Mouse (Mus musculus) heart, postnatal 0 days (tissue): ENCODE data around the gene Ttc9b. TPM values are rescaled to one million over a fixed set of nuclear protein-coding genes. Genes with fewer than 3 reads are reported as not detected.

ENCODE experiments used
- ATAC-seq: fragments of 200-750 bp; cut with Nextera tagmentation; 2 replicates; pipeline ENCODE4 v1.8.0; 2017; ENCODE audit warnings: low read depth, moderate number of reproducible peaks, moderate library complexity; ENCODE audit not compliant: insufficient read depth
- DNase-seq: peaks from one replicate; pipeline ENCODE4 v3.0.0-alpha.2; 2016; ENCODE audit warnings: low spot score
- H3K27ac ChIP-seq: fragments of 300-500 bp; sonication (generic); 2 replicates; pipeline ENCODE4 v1.5.1; 2014; ENCODE audit warnings: low read depth, mild to moderate bottlenecking
- H3K27me3 ChIP-seq: fragments of 300-500 bp; sonication (generic); 2 replicates; pipeline ENCODE4 v1.6.1; 2014; ENCODE audit warnings: low read length, mixed read lengths; ENCODE audit not compliant: control insufficient read depth, insufficient read depth
- H3K36me3 ChIP-seq: fragments of 300-500 bp; sonication (generic); replicated peaks from 2 replicates; pipeline ENCODE4 v1.6.1; 2014; ENCODE audit warnings: low read length, mixed read lengths; ENCODE audit not compliant: control insufficient read depth, insufficient read depth
- H3K4me1 ChIP-seq: fragments of 300-500 bp; sonication (generic); 2 replicates; pipeline ENCODE4 v1.6.1; 2014; ENCODE audit warnings: antibody characterized with exemption; ENCODE audit not compliant: control insufficient read depth, insufficient read depth
- H3K4me2 ChIP-seq: fragments of 300-500 bp; sonication (generic); 2 replicates; pipeline ENCODE4 v1.6.1; 2014; ENCODE audit warnings: low read depth, mild to moderate bottlenecking, low read length, moderate library complexity
- H3K4me3 ChIP-seq: fragments of 300-500 bp; sonication (generic); 2 replicates; pipeline ENCODE4 v1.5.1; 2014; ENCODE audit warnings: low read depth, low read length
- H3K9ac ChIP-seq: fragments of 300-500 bp; sonication (generic); replicated peaks from 2 replicates; pipeline ENCODE4 v1.6.1; 2014; ENCODE audit warnings: low read depth, low read length, mixed read lengths
- H3K9me3 ChIP-seq: fragments of 300-500 bp; sonication (generic); replicated peaks from 2 replicates; pipeline ENCODE4 v1.6.1; 2016; ENCODE audit warnings: low read length; ENCODE audit not compliant: control insufficient read depth
- CTCF ChIP-seq: IDR thresholded peaks from 2 replicates; pipeline ENCODE4 v1.5.1; 2016; ENCODE audit warnings: antibody characterized with exemption, control low read depth, low read depth
- EP300 ChIP-seq: IDR thresholded peaks from 2 replicates; pipeline ENCODE4 v1.6.1; 2016; ENCODE audit warnings: antibody characterized with exemption, low read depth
- WGBS: fragments of 180-500 bp; shearing (Covaris S2); extraction: QIAGEN DNeasy Blood & Tissue Kit; methylation state at CpG from one replicate; pipeline ENCODE4 v1.1.7; 2014; 5-methylcytosine and 5-hydroxymethylcytosine counted together
- polyA plus RNA-seq: library from polyadenylated mRNA; unstranded; fragments of >200 nt; fragmentation: Nextera tagmentation; extraction: Ambion mirVana; gene quantifications from 2 replicates; pipeline ENCODE4 v1.2.1, GENCODE M21; 2015
- total RNA-seq: library from RNA; depleted of rRNA; stranded (reverse); fragments of >200 nt; gene quantifications from 2 replicates; pipeline ENCODE4 v1.2.3, GENCODE M21; 2014; ENCODE audit warnings: low replicate concordance; rRNA removed

Gene Ttc9b
- not detected in 2 replicates for total RNA-seq
- not detected in 2 replicates for polyA plus RNA-seq

- peak; percentile 42 for ATAC-seq
- Histone ChIP-seq H3K4me2 (no peak within 1 kb of the TSS), H3K27ac (no peak within 1 kb of the TSS), H3K4me1 (no peaks in the 10 kb centered on the region), H3K36me3 (peaks cover 9% of the 10 kb centered on the region), H3K27me3 (peaks cover 76% of the 10 kb centered on the region), H3K9me3 (no peaks in the 10 kb centered on the region), H3K4me3 (0 out of 2 replicates have a peak within 1 kb of the TSS, but pooled peaks have one; percentile 9), H3K9ac (no peak within 1 kb of the TSS)
- 4% methylated on average over 55 of the region's 62 CpGs for WGBS
- DNase-seq, result no peak
- TF ChIP-seq CTCF, result no peak
- no peak for TF ChIP-seq EP300
Observed at GRCm38 (mm10) chr7:27653681-27654437, at the start of gene Ttc9b. TSS of gene Ttc9b (plus strand) at chr7:27653915.

- Histone ChIP-seq H3K4me3 (no peak overlapping the region), H3K27ac (peak overlapping the region; percentile 78), H3K4me2 (no peak overlapping the region), H3K36me3 (peaks cover 13% of the 10 kb centered on the region), H3K9ac (no peak overlapping the region), H3K9me3 (no peaks in the 10 kb centered on the region), H3K4me1 (peaks cover 68% of the 10 kb centered on the region), H3K27me3 (no peaks in the 10 kb centered on the region)
- WGBS, result 48% methylated on average over 5 of the region's 5 CpGs
- ATAC-seq (no peak), DNase-seq (no peak)
- TF ChIP-seq CTCF, result no peak
- TF ChIP-seq EP300, result no peak
Observed at GRCm38 (mm10) chr7:27604661-27605348, 48.9 kb upstream of the Ttc9b start.

DNA sequence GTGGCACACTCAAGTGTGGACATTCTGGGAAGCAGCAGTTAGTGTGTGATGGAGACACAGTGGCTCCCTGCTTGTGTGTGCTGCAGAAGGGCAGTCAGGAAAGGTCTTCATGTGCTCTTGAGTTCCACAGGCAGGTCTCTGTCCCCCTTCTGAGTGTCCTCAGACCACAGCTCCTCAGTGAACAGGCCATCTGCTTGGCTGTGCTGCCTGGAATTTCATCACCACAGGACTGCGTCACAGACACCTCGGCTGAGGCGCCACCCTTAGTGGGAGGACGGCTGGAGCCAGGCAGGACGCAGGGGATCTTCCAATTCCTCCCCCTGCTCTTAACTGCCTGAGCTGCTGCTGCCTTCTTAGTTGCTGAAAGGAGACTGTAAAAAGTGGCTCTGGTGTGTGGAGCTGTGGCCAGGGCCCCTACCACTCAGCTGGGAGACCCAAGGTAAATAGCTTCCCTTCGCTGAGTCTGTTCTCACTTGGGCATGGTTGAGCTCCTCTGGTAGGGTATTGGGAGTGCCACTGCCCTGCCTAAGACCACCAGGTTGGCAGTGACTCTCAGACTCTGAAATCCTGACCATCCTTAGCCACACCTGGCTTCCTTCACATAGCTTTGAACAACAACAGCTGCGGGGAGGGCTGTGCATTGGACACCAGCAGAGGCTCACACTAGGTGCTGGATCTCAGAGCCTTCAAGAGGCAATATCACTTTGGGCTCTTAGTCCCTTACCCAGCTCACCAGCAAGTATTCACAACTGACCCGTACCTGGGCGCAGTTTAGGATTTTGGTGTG, 48.0 kb upstream of the Ttc9b start:
- H3K4me1 ChIP-seq, result peaks cover 61% of the 10 kb centered on the region
- peak overlapping the region; percentile 78 for H3K27ac ChIP-seq
- TF ChIP-seq EP300 (no peak), CTCF (no peak)
- no peaks in the 10 kb centered on the region for H3K27me3 ChIP-seq
- H3K4me2 ChIP-seq, result peak overlapping the region; percentile 22
- H3K36me3 ChIP-seq, result peaks cover 16% of the 10 kb centered on the region
- no peaks in the 10 kb centered on the region for H3K9me3 ChIP-seq
- peak; percentile 79 for DNase-seq
- peak; percentile 56 for ATAC-seq
- 34% methylated on average over 9 of the region's 9 CpGs for WGBS
- no peak overlapping the region for H3K4me3 ChIP-seq
- 0 out of 2 replicates have a peak overlapping the region, but pooled peaks have one; percentile 11 for H3K9ac ChIP-seq

- no peaks in the 10 kb centered on the region for H3K27me3 ChIP-seq
- H3K4me1 ChIP-seq, result peaks cover 60% of the 10 kb centered on the region
- WGBS, result 49% methylated on average over 10 of the region's 10 CpGs
- H3K4me2 ChIP-seq, result peak overlapping the region; percentile 22; the same call in 1 of the 2 replicates
- DNase-seq, result no peak
- H3K27ac ChIP-seq, result peak overlapping the region; percentile 72
- no peak for ATAC-seq
- H3K36me3 ChIP-seq, result peaks cover 16% of the 10 kb centered on the region
- H3K9ac ChIP-seq, result no peak overlapping the region; the same call in 1 of the 2 replicates
- H3K4me3 ChIP-seq, result no peak overlapping the region
- TF ChIP-seq CTCF (no peak), EP300 (no peak)
- no peaks in the 10 kb centered on the region for H3K9me3 ChIP-seq
Observed at GRCm38 (mm10) chr7:27606481-27607254, 47.0 kb upstream of the Ttc9b start.

DNA sequence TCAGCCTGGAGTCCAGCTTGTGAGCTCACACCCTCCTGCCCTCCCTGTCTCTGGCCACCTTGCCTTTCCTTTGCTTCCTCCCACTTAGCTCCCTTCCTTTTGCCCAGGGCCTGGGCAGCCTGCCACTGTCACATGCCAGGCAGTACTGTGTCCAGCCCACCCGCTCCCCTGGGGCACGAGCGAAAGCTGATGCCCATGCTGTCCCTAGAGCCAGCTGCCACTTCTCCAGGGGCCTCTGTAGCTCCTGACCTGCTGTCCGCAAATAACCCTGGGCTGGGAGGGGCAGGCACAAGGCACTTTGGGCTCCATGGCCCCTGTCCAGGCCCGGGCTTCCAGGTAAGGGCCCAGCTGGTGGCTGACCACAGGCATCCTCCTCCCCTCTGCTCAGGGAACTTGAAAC, 46.1 kb upstream of the Ttc9b start:
- no peaks in the 10 kb centered on the region for H3K27me3 ChIP-seq
- peak; percentile 85 for DNase-seq
- H3K4me2 ChIP-seq, result 0 out of 2 replicates have a peak overlapping the region, but pooled peaks have one; percentile 22
- H3K9ac ChIP-seq, result no peak overlapping the region
- H3K4me3 ChIP-seq, result no peak overlapping the region
- ATAC-seq, result peak; percentile 90
- WGBS, result 23% methylated on average over 5 of the region's 5 CpGs
- H3K36me3 ChIP-seq, result peaks cover 16% of the 10 kb centered on the region
- H3K9me3 ChIP-seq, result no peaks in the 10 kb centered on the region
- H3K4me1 ChIP-seq, result peaks cover 60% of the 10 kb centered on the region
- TF ChIP-seq CTCF (no peak), EP300 (peak; percentile 87)
- peak overlapping the region; percentile 72 for H3K27ac ChIP-seq
